Mouse (Mus musculus) thymus, postnatal 14 days (tissue): ENCODE results near the gene Bbx.
A peak's percentile ranks its signal among the peaks of the same experiment; 100 is the strongest.

Experiments
- DNase-seq: peaks from one replicate; pipeline ENCODE4 v3.0.0; 2021

Bbx gene

GRCm38 (mm10) chr16:50395928-50396612 is 36.1 kb downstream of the Bbx start:
- DNase-seq, result no peak

- no peak for DNase-seq
Observed at GRCm38 (mm10) chr16:50388499-50388898, 43.7 kb downstream of the Bbx start.

- no peak for DNase-seq
Observed at GRCm38 (mm10) chr16:50383541-50383940, 48.6 kb downstream of the Bbx start.

- DNase-seq, result no peak
Observed at GRCm38 (mm10) chr16:50381351-50381746, 50.8 kb downstream of the Bbx start.

GRCm38 (mm10) chr16:50380682-50381350 is 51.4 kb downstream of the Bbx start:
- peak; percentile 80 for DNase-seq

- no peak for DNase-seq
Observed at GRCm38 (mm10) chr16:50380232-50380631, 52.0 kb downstream of the Bbx start.

GRCm38 (mm10) chr16:50374611-50375010 is 57.6 kb downstream of the Bbx start:
- peak; percentile 68 for DNase-seq

GRCm38 (mm10) chr16:50373685-50374084 is 58.5 kb downstream of the Bbx start:
- DNase-seq, result no peak

- peak; percentile 60 for DNase-seq
Observed at GRCm38 (mm10) chr16:50372543-50372942, 59.6 kb downstream of the Bbx start.

GRCm38 (mm10) chr16:50371460-50371859 is 60.7 kb downstream of the Bbx start:
- no peak for DNase-seq

- no peak for DNase-seq
Observed at GRCm38 (mm10) chr16:50370423-50370822, 61.8 kb downstream of the Bbx start.

- no peak for DNase-seq
Observed at GRCm38 (mm10) chr16:50366556-50366955, 65.6 kb downstream of the Bbx start.

GRCm38 (mm10) chr16:50364189-50365059 is 67.8 kb downstream of the Bbx start:
- peak; percentile 53 for DNase-seq

- no peak for DNase-seq
Observed at GRCm38 (mm10) chr16:50363443-50364188, 68.6 kb downstream of the Bbx start.

GRCm38 (mm10) chr16:50360631-50361030 is 71.6 kb downstream of the Bbx start:
- DNase-seq, result no peak

- no peak for DNase-seq
Observed at GRCm38 (mm10) chr16:50329684-50330083, 102.5 kb downstream of the Bbx start.

GRCm38 (mm10) chr16:50324746-50325145 is 107.4 kb downstream of the Bbx start:
- DNase-seq, result no peak

- no peak for DNase-seq
Observed at GRCm38 (mm10) chr16:50324292-50324691, 107.9 kb downstream of the Bbx start.

- DNase-seq, result no peak
Observed at GRCm38 (mm10) chr16:50321368-50321767, 110.8 kb downstream of the Bbx start.

- no peak for DNase-seq
Observed at GRCm38 (mm10) chr16:50318255-50318654, 113.9 kb downstream of the Bbx start.

GRCm38 (mm10) chr16:50315349-50315969 is 116.7 kb downstream of the Bbx start:
- DNase-seq, result peak; percentile 24

- no peak for DNase-seq
Observed at GRCm38 (mm10) chr16:50311588-50311987, 120.6 kb downstream of the Bbx start.
